Mouse (Mus musculus) ES-Bruce4 (cell line): Measurements from ENCODE around the gene Bcar1. TPM values are rescaled to one million over a fixed set of nuclear protein-coding genes. Genes with fewer than 3 reads are reported as not detected.

Experiments
- H3K27ac ChIP-seq: 2 replicates; pipeline ENCODE4 v1.5.1; 2012; ENCODE audit warnings: low read length, inconsistent platforms; ENCODE audit not compliant: insufficient read depth
- H3K27me3 ChIP-seq: 2 replicates; pipeline ENCODE4 v1.6.1; 2012; ENCODE audit warnings: mild to moderate bottlenecking, low read length, inconsistent platforms; ENCODE audit not compliant: control insufficient read depth, poor library complexity, insufficient read depth, severe bottlenecking
- H3K36me3 ChIP-seq: 2 replicates; pipeline ENCODE4 v1.6.1; 2012; ENCODE audit warnings: inconsistent platforms, mild to moderate bottlenecking, low read length, moderate library complexity; ENCODE audit not compliant: control insufficient read depth, poor library complexity, insufficient read depth, severe bottlenecking
- H3K4me1 ChIP-seq: one replicate; pipeline ENCODE4 v1.8.1; 2011; ENCODE audit warnings: low read length; ENCODE audit not compliant: control insufficient read depth, insufficient read depth
- H3K4me3 ChIP-seq: 2 replicates; pipeline ENCODE4 v1.5.1; 2011; ENCODE audit warnings: low read depth, mild to moderate bottlenecking, low read length
- H3K9ac ChIP-seq: 2 replicates; pipeline ENCODE4 v1.6.1; 2012; ENCODE audit warnings: low read depth, mild to moderate bottlenecking, inconsistent platforms; ENCODE audit not compliant: poor library complexity, severe bottlenecking
- H3K9me3 ChIP-seq: replicated peaks from 2 replicates; pipeline ENCODE4 v1.6.1; 2012; ENCODE audit warnings: mild to moderate bottlenecking, low read length, inconsistent platforms; ENCODE audit not compliant: control insufficient read depth, poor library complexity, insufficient read depth, severe bottlenecking
- CTCF ChIP-seq: IDR thresholded peaks from one replicate; pipeline ENCODE4 v1.8.1; 2011; ENCODE audit warnings: low read depth, low read length
- EP300 ChIP-seq: IDR thresholded peaks from 2 replicates; pipeline ENCODE4 v1.6.1; 2011; ENCODE audit warnings: low read depth, low read length; ENCODE audit not compliant: insufficient read depth
- POLR2A ChIP-seq: IDR thresholded peaks from one replicate; pipeline ENCODE4 v1.8.1; 2011; ENCODE audit warnings: low read length; ENCODE audit not compliant: insufficient read depth
- polyA plus RNA-seq: library from polyadenylated mRNA; stranded (reverse); fragments of >200 nt; gene quantifications from 2 replicates; pipeline ENCODE4 v1.2.4, GENCODE M21; 2011; ENCODE audit warnings: low read depth; ENCODE audit not compliant: missing spikeins, insufficient read depth, insufficient read length

The Bcar1 gene
- polyA plus RNA-seq, 1 experiment, result 59.8 TPM

- no peaks in the 10 kb centered on the region for H3K9me3 ChIP-seq
- no peaks in the 10 kb centered on the region for H3K27me3 ChIP-seq
- TF ChIP-seq POLR2A (no peak), CTCF (no peak), EP300 (no peak)
- no peaks in the 10 kb centered on the region for H3K36me3 ChIP-seq
- H3K4me1 ChIP-seq, result peaks cover 2% of the 10 kb centered on the region
- H3K27ac ChIP-seq, result no peak overlapping the region
- H3K9ac ChIP-seq, result no peak overlapping the region
- H3K4me3 ChIP-seq, result no peak overlapping the region
Measured at GRCm38 (mm10) chr8:111697655-111698054, 46.0 kb downstream of the Bcar1 start.

GRCm38 (mm10) chr8:111695441-111695840, 48.2 kb downstream of the Bcar1 start:
- Histone ChIP-seq H3K27ac (no peak overlapping the region), H3K27me3 (no peaks in the 10 kb centered on the region), H3K36me3 (no peaks in the 10 kb centered on the region), H3K4me1 (peaks cover 2% of the 10 kb centered on the region), H3K9me3 (no peaks in the 10 kb centered on the region), H3K9ac (no peak overlapping the region), H3K4me3 (no peak overlapping the region)
- no peak for TF ChIP-seq POLR2A
- no peak for TF ChIP-seq EP300

- Histone ChIP-seq H3K27me3 (no peaks in the 10 kb centered on the region), H3K36me3 (no peaks in the 10 kb centered on the region), H3K9me3 (no peaks in the 10 kb centered on the region), H3K27ac (no peak overlapping the region), H3K9ac (no peak overlapping the region), H3K4me1 (peaks cover 2% of the 10 kb centered on the region), H3K4me3 (no peak overlapping the region)
- no peak for TF ChIP-seq CTCF
- 0 out of 2 replicates have a peak, but pooled peaks have one; percentile 7 for TF ChIP-seq EP300
- TF ChIP-seq POLR2A, result no peak
Measured at GRCm38 (mm10) chr8:111693261-111693741, 50.3 kb downstream of the Bcar1 start.

- Histone ChIP-seq H3K27me3 (no peaks in the 10 kb centered on the region), H3K4me1 (no peaks in the 10 kb centered on the region), H3K9me3 (no peaks in the 10 kb centered on the region), H3K9ac (no peak within 1 kb of the TSS), H3K4me3 (no peak within 1 kb of the TSS), H3K36me3 (no peaks in the 10 kb centered on the region), H3K27ac (no peak within 1 kb of the TSS)
- TF ChIP-seq POLR2A (no peak), CTCF (no peak)
Measured at GRCm38 (mm10) chr8:111690960-111691445, 52.6 kb downstream of the Bcar1 start, which contains the start of gene Ctrb1. Ctrb1 (minus strand) TSS chr8:111691010.

GRCm38 (mm10) chr8:111686881-111687280, 56.7 kb downstream of the Bcar1 start:
- no peaks in the 10 kb centered on the region for H3K36me3 ChIP-seq
- TF ChIP-seq CTCF (no peak), POLR2A (no peak), EP300 (no peak)
- no peaks in the 10 kb centered on the region for H3K4me1 ChIP-seq
- peak overlapping the region; percentile 7; the same call in 1 of the 2 replicates for H3K4me3 ChIP-seq
- H3K27me3 ChIP-seq, result no peaks in the 10 kb centered on the region
- H3K9me3 ChIP-seq, result no peaks in the 10 kb centered on the region
- H3K9ac ChIP-seq, result no peak overlapping the region
- H3K27ac ChIP-seq, result no peak overlapping the region

GRCm38 (mm10) chr8:111682521-111682920, 61.1 kb downstream of the Bcar1 start:
- Histone ChIP-seq H3K9ac (no peak overlapping the region), H3K4me3 (no peak overlapping the region), H3K27me3 (no peaks in the 10 kb centered on the region), H3K27ac (no peak overlapping the region), H3K9me3 (no peaks in the 10 kb centered on the region), H3K36me3 (no peaks in the 10 kb centered on the region), H3K4me1 (no peaks in the 10 kb centered on the region)
- TF ChIP-seq POLR2A, result no peak
- no peak for TF ChIP-seq CTCF
- TF ChIP-seq EP300, result no peak
